Mouse (Mus musculus): ENCODE measurements around the gene Mnd1. TPM values are rescaled to one million over a fixed set of nuclear protein-coding genes. Genes with fewer than 3 reads are reported as not detected.

Gene Mnd1
- total RNA-seq, 1 experiment: 31.9 TPM

DNA sequence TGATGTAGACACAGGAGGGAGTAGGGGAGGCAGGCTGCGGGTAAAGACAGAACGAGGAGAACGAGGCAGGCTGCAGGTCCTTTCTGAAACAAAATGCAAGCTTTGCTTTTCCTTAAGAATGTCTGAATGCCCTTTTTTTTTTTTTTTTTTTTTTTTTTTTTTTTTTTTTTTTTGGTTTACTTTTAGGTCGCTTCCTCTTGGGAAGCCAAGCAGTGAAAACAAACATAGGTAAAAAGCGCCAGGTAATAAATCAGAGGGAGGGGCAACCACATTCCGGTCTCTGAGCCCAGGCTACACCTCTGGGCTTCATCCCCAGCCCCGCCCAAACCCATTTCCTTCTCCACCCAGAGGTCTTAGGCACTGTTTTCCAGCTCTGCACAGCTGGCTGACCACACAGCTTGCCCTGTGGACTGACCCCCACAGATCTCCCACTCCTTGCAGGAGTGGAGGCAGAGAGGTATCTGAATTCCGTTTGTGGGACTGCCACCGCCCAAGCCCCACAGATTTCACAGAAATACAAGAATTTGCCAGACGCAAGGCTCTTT lies 34.1 kb upstream of the Mnd1 start:
- Histone ChIP-seq H3K4me1 (ENCODE audit: control insufficient read depth in 2 of 2, insufficient read depth in 2 of 2, low read length in 2 of 2, poor library complexity in 1 of 2) (peaks cover 8 to 17% of the 10 kb centered on the region in 2 experiments), H3K36me3 (ENCODE audit: control insufficient read depth, insufficient read depth, low read length, poor library complexity, severe bottlenecking) (peaks cover 2% of the 10 kb centered on the region; the same call in 1 of the 2 replicates), H3K9me3 (ENCODE audit: control insufficient read depth, insufficient read depth, low read depth, low read length) (no peaks in the 10 kb centered on the region), H3K9ac (ENCODE audit: insufficient read depth, low read depth, low read length, poor library complexity, severe bottlenecking) (peak overlapping the region; percentile 43), H3K4me3 (ENCODE audit: insufficient read depth in 1 of 2, low read depth in 1 of 2, low read length in 2 of 2, poor library complexity in 1 of 2, severe bottlenecking in 1 of 2) (peak overlapping the region; percentile 57 to 66), H3K27ac (ENCODE audit: insufficient read depth, low read depth, low read length, poor library complexity, severe bottlenecking) (peak overlapping the region; percentile 67)
- peak; percentile 95 for TF ChIP-seq ZNF384 (IDR thresholded peaks at IDR 0.05; ENCODE audit: low read depth, low read length)
- no peak for TF ChIP-seq CHD2 (IDR thresholded peaks at IDR 0.05; ENCODE audit: low read depth, low read length)
- TF ChIP-seq HCFC1 (IDR thresholded peaks at IDR 0.05; ENCODE audit: borderline replicate concordance, insufficient read depth, low read length): no peak
- no peak for TF ChIP-seq ZC3H11A (IDR thresholded peaks at IDR 0.05; ENCODE audit: borderline replicate concordance, low read depth, low read length)
- peak; percentile 55; the same call in 1 of the 2 replicates for TF ChIP-seq MAFK (IDR thresholded peaks at IDR 0.05; ENCODE audit: insufficient read depth, low read depth, low read length)
- in situ Hi-C loops (cut with MboI; ENCODE audit: low sequenced_read_pairs in 2 of 2, unreplicated experiment in 2 of 2): no loop called here
- DNase-seq (ENCODE audit: low read depth, low spot score): no peak

DNA sequence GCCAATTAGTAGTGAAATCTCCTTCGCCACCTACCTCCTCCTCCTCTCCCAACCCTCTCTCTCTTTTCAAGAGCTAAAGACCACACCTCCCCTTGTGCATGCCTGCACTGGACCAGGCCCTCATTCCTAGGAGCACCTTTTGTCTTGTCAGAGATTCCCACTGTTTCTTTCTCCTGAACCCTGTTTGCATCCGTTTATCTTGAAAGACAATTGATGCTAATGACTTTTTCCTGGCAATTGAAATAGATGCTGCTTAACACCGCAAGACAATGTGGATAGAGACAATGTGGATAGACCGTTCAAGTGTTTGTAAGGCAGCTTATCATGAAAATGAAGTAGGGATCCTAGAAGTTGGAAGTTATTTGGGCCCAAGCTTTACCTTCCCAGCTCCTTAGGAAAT lies 26.1 kb upstream of the Mnd1 start:
- Histone ChIP-seq H3K4me3 (ENCODE audit: insufficient read depth in 1 of 2, low read depth in 1 of 2, low read length in 2 of 2, poor library complexity in 1 of 2, severe bottlenecking in 1 of 2) (no peak overlapping the region), H3K4me1 (ENCODE audit: control insufficient read depth in 2 of 2, insufficient read depth in 2 of 2, low read length in 2 of 2, poor library complexity in 1 of 2) (peaks cover 12 to 17% of the 10 kb centered on the region in 2 experiments), H3K9ac (ENCODE audit: insufficient read depth, low read depth, low read length, poor library complexity, severe bottlenecking) (no peak overlapping the region), H3K36me3 (ENCODE audit: control insufficient read depth, insufficient read depth, low read length, poor library complexity, severe bottlenecking) (peaks cover 2% of the 10 kb centered on the region; the same call in 1 of the 2 replicates), H3K27ac (ENCODE audit: insufficient read depth, low read depth, low read length, poor library complexity, severe bottlenecking) (peak overlapping the region; percentile 97), H3K9me3 (ENCODE audit: control insufficient read depth, insufficient read depth, low read depth, low read length) (no peaks in the 10 kb centered on the region)
- DNase-seq (ENCODE audit: low read depth, low spot score): peak; percentile 72
- in situ Hi-C loops (cut with MboI; ENCODE audit: low sequenced_read_pairs in 2 of 2, unreplicated experiment in 2 of 2): loop anchor here in 1 of 2 experiments (5.0 kb wide), 1 partner anchor 36 kb away; no protein-coding TSS in a partner anchor
- TF ChIP-seq CHD2 (IDR thresholded peaks at IDR 0.05; ENCODE audit: low read depth, low read length): peak; percentile 58; the same call in 1 of the 2 replicates
- no peak for TF ChIP-seq HCFC1 (IDR thresholded peaks at IDR 0.05; ENCODE audit: borderline replicate concordance, insufficient read depth, low read length)
- TF ChIP-seq MAFK (IDR thresholded peaks at IDR 0.05; ENCODE audit: insufficient read depth, low read depth, low read length): 0 out of 2 replicates have a peak, but pooled peaks have one; percentile 22

DNA sequence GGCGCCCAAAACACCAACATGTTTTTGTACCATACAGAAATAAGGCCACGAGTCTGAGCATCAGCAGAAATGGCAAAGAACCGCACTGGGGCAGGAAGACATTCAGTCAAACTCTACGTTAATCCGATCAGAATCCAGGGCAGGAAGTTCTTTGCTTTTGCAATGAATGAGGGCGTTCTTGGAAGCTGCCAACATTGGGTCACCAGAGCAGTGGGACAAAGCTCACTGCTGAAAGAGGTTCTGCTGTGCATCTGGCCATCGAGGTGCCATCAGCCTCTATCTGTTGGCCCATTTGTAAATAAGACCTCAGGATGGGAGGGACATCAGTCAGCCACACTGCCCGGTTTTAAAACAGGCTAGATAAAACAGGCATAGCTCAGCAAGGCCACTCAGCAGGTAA lies 25.5 kb upstream of the Mnd1 start:
- no peak for TF ChIP-seq MAFK (IDR thresholded peaks at IDR 0.05; ENCODE audit: insufficient read depth, low read depth, low read length)
- no peak for TF ChIP-seq ZC3H11A (IDR thresholded peaks at IDR 0.05; ENCODE audit: borderline replicate concordance, low read depth, low read length)
- TF ChIP-seq CHD2 (IDR thresholded peaks at IDR 0.05; ENCODE audit: low read depth, low read length): no peak
- TF ChIP-seq ZNF384 (IDR thresholded peaks at IDR 0.05; ENCODE audit: low read depth, low read length): no peak
- Histone ChIP-seq H3K4me1 (ENCODE audit: control insufficient read depth in 2 of 2, insufficient read depth in 2 of 2, low read length in 2 of 2, poor library complexity in 1 of 2) (peaks cover 12 to 17% of the 10 kb centered on the region in 2 experiments), H3K9ac (ENCODE audit: insufficient read depth, low read depth, low read length, poor library complexity, severe bottlenecking) (no peak overlapping the region), H3K36me3 (ENCODE audit: control insufficient read depth, insufficient read depth, low read length, poor library complexity, severe bottlenecking) (peaks cover 2% of the 10 kb centered on the region; the same call in 1 of the 2 replicates), H3K4me3 (ENCODE audit: insufficient read depth in 1 of 2, low read depth in 1 of 2, low read length in 2 of 2, poor library complexity in 1 of 2, severe bottlenecking in 1 of 2) (no peak overlapping the region; a peak in 1 of 4 replicates), H3K27ac (ENCODE audit: insufficient read depth, low read depth, low read length, poor library complexity, severe bottlenecking) (peak overlapping the region; percentile 97), H3K9me3 (ENCODE audit: control insufficient read depth, insufficient read depth, low read depth, low read length) (no peaks in the 10 kb centered on the region)
- no peak for DNase-seq (ENCODE audit: low read depth, low spot score)
- in situ Hi-C loops (cut with MboI; ENCODE audit: low sequenced_read_pairs in 2 of 2, unreplicated experiment in 2 of 2): loop anchor here in 1 of 2 experiments (5.0 kb wide), 1 partner anchor 36 kb away; no protein-coding TSS in a partner anchor

DNA sequence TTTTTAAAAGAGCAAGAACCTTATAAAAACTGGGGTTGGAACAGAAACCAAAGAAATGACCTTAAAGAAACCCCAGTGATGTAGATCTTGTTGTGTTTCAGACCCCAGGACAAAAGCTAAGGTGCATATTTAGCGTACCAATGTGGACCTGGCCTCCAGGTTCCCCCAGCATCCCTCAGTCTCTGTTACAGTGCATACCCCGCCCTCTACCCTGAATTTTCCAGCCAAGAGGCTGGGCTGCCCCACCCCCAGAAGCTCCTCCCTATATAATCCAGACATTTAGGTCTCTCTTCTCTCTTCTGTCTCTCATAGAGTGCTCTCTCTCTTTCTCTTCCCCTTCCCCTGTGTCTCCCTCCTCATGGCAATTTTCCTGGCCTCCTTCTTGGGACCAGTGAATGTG lies 24.7 kb upstream of the Mnd1 start:
- peak overlapping the region; percentile 97 for H3K27ac ChIP-seq (ENCODE audit: insufficient read depth, low read depth, low read length, poor library complexity, severe bottlenecking)
- in situ Hi-C loops (cut with MboI; ENCODE audit: low sequenced_read_pairs in 2 of 2, unreplicated experiment in 2 of 2): loop anchor here in 1 of 2 experiments (5.0 kb wide), 1 partner anchor 37 kb away; no protein-coding TSS in a partner anchor
- DNase-seq (ENCODE audit: low read depth, low spot score): no peak
- TF ChIP-seq CHD2 (IDR thresholded peaks at IDR 0.05; ENCODE audit: low read depth, low read length): no peak
- no peak for TF ChIP-seq ZNF384 (IDR thresholded peaks at IDR 0.05; ENCODE audit: low read depth, low read length)
- TF ChIP-seq HCFC1 (IDR thresholded peaks at IDR 0.05; ENCODE audit: borderline replicate concordance, insufficient read depth, low read length): no peak
- TF ChIP-seq ZC3H11A (IDR thresholded peaks at IDR 0.05; ENCODE audit: borderline replicate concordance, low read depth, low read length): no peak
- TF ChIP-seq MAFK (IDR thresholded peaks at IDR 0.05; ENCODE audit: insufficient read depth, low read depth, low read length): no peak
- H3K36me3 ChIP-seq (ENCODE audit: control insufficient read depth, insufficient read depth, low read length, poor library complexity, severe bottlenecking): peaks cover 2% of the 10 kb centered on the region; the same call in 1 of the 2 replicates
- no peak overlapping the region for H3K4me3 ChIP-seq (ENCODE audit: insufficient read depth in 1 of 2, low read depth in 1 of 2, low read length in 2 of 2, poor library complexity in 1 of 2, severe bottlenecking in 1 of 2)
- peak overlapping the region; percentile 58; the same call in 1 of the 2 replicates for H3K9ac ChIP-seq (ENCODE audit: insufficient read depth, low read depth, low read length, poor library complexity, severe bottlenecking)
- no peaks in the 10 kb centered on the region for H3K9me3 ChIP-seq (ENCODE audit: control insufficient read depth, insufficient read depth, low read depth, low read length)
- H3K4me1 ChIP-seq (ENCODE audit: control insufficient read depth in 2 of 2, insufficient read depth in 2 of 2, low read length in 2 of 2, poor library complexity in 1 of 2): peaks cover 12 to 17% of the 10 kb centered on the region in 2 experiments

All from ES-E14 (cell line).